Mouse (Mus musculus): ENCODE results near the gene Faap20.

Faap20 gene

DNA sequence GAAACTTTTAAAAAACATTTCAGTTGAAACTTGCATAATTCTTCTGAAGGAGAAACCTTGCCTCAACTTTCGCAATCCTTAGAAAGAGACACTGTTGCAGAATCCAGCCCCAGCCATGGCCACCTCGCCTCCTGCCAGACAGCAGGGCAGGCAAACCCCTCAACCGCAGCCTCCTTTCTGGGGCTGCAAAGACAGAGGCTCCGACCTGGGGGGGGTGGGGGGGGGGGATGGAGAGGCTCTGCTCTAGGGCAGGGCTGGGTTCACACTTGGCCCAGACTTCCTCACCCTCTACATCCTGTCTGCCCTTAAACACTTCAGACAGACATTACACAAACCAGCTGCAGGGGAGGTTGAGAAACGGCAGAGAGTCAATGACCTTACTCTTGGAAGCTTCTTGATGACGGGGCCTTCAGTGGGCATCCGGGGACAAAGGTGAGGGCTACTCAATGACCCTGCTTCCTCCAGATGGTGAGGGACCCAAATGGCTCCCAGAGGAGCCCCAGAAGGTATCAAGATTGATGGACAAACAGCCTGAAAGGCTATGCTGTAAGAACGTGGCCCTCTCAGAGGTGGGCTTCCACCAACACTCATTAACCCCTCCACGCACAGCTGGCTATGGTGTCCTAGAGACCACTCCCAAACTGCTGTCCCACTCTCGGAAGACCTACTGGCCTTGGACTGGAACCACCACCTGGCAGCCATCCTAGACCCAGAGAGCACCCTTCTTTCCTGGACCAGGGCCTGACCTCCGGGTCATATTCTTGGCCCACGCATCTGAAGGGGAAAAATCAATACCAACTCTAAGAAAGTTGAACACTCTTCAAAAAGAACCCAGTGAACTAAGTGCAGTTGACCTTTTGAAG lies 32.1 kb upstream of the Faap20 start:
- DNase-seq (ENCODE audit: low read depth, low spot score): peak; percentile 54
- no peaks in the 10 kb centered on the region for H3K27me3 ChIP-seq (ENCODE audit: control insufficient read depth, insufficient read depth, low read length, poor library complexity, severe bottlenecking)
- no peaks in the 10 kb centered on the region; the same call in 1 of the 2 replicates for H3K36me3 ChIP-seq (ENCODE audit: control insufficient read depth, insufficient read depth, low read length, poor library complexity, severe bottlenecking)

DNA sequence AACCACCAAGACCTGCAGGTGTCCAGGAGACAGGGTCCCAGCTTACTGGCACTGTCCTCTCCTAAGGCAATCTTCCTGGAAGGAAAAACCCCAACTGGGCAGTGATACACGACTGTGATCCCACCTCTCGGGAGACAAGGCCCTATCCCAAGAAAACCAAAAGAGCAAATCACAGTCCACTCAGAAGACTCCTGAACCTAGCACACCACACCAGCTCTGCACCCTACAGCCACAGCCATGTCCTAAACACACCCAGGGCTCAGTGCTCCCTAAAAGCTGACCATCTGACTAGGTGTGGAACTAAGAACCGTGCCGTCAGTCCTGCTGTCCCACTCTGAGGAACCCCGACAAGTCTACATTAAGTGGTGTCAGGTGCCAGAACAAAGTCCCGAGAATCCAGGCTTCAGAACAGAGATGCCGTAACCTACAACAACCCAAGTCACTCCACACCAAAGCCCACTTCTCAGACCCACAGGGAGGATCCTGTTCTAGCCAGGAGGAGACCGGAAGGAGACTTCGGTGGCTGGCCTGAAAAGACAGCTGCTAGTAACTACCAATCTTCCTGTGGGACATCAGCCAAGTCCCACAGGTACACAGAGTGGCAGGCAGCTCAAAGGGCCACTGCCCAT lies 31.4 kb upstream of the Faap20 start:
- Histone ChIP-seq H3K27me3 (ENCODE audit: control insufficient read depth, insufficient read depth, low read length, poor library complexity, severe bottlenecking) (no peaks in the 10 kb centered on the region), H3K36me3 (ENCODE audit: control insufficient read depth, insufficient read depth, low read length, poor library complexity, severe bottlenecking) (no peaks in the 10 kb centered on the region; the same call in 1 of the 2 replicates)
- DNase-seq (ENCODE audit: low read depth, low spot score): no peak

DNA sequence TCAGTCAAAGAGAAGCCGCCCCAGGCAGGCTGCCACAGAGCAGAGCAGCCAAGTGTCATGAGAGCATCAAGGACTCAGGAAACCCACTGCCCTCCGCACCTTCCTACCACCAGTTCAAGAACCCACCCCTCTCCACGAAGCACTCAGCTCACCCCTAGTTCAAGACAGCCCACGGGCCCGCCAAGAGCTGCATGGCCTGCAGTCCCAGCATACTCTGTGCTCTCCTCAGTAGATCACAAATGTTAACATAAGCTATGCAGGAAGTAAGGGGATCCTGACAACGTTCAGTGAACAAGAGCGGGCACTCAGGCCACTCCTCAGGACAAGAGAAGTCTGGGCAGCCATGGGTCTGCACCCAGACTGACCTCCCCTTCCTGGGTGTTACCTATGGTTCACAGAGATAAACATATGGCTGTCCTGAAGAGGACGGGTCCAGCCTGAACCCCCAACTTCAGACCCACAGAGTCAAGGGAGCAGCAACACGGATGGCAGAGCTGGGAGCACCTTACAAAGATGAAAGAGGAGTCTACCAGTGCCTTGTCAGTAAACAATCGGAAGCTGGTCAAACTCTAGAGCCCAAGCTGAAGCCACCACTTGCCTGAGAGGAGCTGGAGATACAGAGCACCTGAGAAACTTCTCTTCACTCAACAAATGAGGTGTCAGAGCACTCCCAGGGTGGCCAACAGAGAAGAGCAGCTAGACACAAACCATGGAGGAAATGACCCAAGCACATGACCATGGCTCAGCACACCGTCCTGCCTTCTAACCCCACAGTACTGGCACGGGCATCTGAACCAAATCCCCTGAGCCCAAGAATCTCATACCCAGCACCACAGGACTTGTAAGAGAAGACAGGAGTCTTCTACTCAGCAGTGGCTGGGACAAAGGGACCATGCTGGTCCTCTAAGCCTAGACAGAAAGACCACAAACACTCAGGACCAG lies 30.1 kb upstream of the Faap20 start:
- H3K27me3 ChIP-seq (ENCODE audit: control insufficient read depth, insufficient read depth, low read length, poor library complexity, severe bottlenecking): no peaks in the 10 kb centered on the region
- H3K36me3 ChIP-seq (ENCODE audit: control insufficient read depth, insufficient read depth, low read length, poor library complexity, severe bottlenecking): no peaks in the 10 kb centered on the region; the same call in 1 of the 2 replicates
- peak; percentile 38 for DNase-seq (ENCODE audit: low read depth, low spot score)

GRCm38 (mm10) chr4:155220213-155221100 lies 29.1 kb upstream of the Faap20 start:
- DNase-seq (ENCODE audit: low read depth, low spot score): no peak

GRCm38 (mm10) chr4:155221106-155221505 lies 28.5 kb upstream of the Faap20 start:
- Histone ChIP-seq H3K27me3 (ENCODE audit: control insufficient read depth, insufficient read depth, low read length, poor library complexity, severe bottlenecking) (no peaks in the 10 kb centered on the region), H3K36me3 (ENCODE audit: control insufficient read depth, insufficient read depth, low read length, poor library complexity, severe bottlenecking) (no peaks in the 10 kb centered on the region; the same call in 1 of the 2 replicates)
- no peak for DNase-seq (ENCODE audit: low read depth, low spot score)

More at GRCm38 (mm10) chr4:155220213-155221100, 29.1 kb upstream of the Faap20 start:
- Histone ChIP-seq H3K27me3 (ENCODE audit: control insufficient read depth, insufficient read depth, low read length, poor library complexity, severe bottlenecking) (no peaks in the 10 kb centered on the region), H3K36me3 (ENCODE audit: control insufficient read depth, insufficient read depth, low read length, poor library complexity, severe bottlenecking) (no peaks in the 10 kb centered on the region; the same call in 1 of the 2 replicates)

- Histone ChIP-seq H3K36me3 (ENCODE audit: control insufficient read depth, insufficient read depth, low read length, poor library complexity, severe bottlenecking) (no peaks in the 10 kb centered on the region; the same call in 1 of the 2 replicates), H3K27me3 (ENCODE audit: control insufficient read depth, insufficient read depth, low read length, poor library complexity, severe bottlenecking) (no peaks in the 10 kb centered on the region)
- DNase-seq (ENCODE audit: low read depth, low spot score): peak; percentile 68
Observed at GRCm38 (mm10) chr4:155221599-155222551, 27.7 kb upstream of the Faap20 start.

DNA sequence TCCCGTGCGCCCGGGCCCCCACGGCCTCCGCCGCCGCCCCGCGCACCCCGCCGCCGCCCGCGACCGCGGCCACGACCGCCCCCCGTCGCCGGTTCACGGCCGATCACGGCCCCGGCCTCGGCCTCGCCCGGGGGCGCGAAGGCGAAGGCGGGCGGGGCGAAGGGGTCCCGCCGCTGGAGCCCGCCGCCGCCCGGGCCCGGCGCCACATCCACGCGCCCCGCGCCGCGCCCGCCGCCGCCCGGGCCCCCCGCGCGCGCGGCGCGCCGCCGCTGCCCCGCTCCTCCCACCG lies 27.1 kb upstream of the Faap20 start, which contains the start of gene Ski:
Gene Ski (minus strand): TSS at position 41 of the 289 bp plus-strand sequence.
- no peaks in the 10 kb centered on the region; the same call in 1 of the 2 replicates for H3K36me3 ChIP-seq (ENCODE audit: control insufficient read depth, insufficient read depth, low read length, poor library complexity, severe bottlenecking)
- no peaks in the 10 kb centered on the region for H3K27me3 ChIP-seq (ENCODE audit: control insufficient read depth, insufficient read depth, low read length, poor library complexity, severe bottlenecking)
- no peak for DNase-seq (ENCODE audit: low read depth, low spot score)

DNA sequence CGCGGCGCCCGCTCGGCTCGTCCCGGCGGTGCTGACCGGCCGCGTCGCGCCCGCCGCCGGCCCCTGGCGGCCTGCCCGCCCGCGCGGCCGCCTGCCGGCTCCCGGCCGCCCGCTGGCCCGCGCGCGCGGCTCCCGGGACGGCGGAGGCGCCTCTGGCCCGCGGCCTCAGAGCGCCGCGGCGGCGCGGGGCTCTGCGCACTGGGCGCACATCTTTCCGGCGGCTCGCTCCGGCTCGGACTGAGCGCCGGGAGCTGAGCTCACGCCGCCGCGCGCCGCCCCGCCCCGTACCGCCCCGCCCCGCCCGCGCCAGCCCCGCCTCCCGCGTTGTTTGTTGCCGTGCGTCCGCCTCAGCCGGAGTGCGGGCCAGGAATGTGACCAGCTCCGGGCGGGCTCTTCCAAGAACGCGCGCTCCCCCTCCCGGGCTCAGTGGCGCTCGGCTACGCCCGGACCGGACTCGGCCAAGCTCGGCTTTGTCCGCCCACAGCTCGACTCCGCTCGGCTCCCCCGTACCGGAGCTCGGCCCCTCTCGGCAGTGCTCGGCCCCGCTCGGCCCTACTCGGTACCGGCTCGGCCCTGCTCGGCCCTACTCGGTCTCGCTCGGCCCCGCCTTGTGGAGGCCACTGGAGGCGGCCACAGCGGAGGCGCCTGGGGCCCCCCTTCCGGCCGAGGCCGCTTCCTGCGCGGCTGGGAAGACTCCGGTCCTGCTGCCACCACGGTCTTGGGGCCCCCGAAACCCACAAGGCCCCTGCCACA lies 26.6 kb upstream of the Faap20 start:
- peak; percentile 98 for DNase-seq (ENCODE audit: low read depth, low spot score)
- H3K27me3 ChIP-seq (ENCODE audit: control insufficient read depth, insufficient read depth, low read length, poor library complexity, severe bottlenecking): no peaks in the 10 kb centered on the region
- no peaks in the 10 kb centered on the region; the same call in 1 of the 2 replicates for H3K36me3 ChIP-seq (ENCODE audit: control insufficient read depth, insufficient read depth, low read length, poor library complexity, severe bottlenecking)

GRCm38 (mm10) chr4:155223594-155224528 lies 25.7 kb upstream of the Faap20 start:
- Histone ChIP-seq H3K27me3 (ENCODE audit: control insufficient read depth, insufficient read depth, low read length, poor library complexity, severe bottlenecking) (no peaks in the 10 kb centered on the region), H3K36me3 (ENCODE audit: control insufficient read depth, insufficient read depth, low read length, poor library complexity, severe bottlenecking) (no peaks in the 10 kb centered on the region)
- no peak for DNase-seq (ENCODE audit: low read depth, low spot score)

DNA sequence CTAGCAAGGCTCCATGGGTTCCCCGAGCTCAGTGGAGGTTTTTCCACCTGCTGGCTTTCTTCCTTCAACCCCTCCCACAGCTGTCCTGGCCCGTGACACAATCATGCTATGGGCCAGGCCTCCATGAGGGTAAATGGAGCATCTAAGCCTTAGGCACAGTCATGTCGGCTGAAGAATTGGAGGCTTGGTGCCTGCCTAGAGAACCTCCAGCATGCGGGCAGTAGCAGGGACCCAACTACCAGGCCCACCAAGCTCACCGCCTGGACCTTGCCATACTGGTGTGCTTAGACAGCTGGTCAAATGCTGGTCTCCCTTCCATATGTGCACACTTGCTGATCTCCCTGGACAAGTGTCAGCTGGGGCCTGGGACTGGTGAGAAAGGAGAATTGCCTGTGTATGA lies 23.7 kb upstream of the Faap20 start:
- H3K36me3 ChIP-seq (ENCODE audit: control insufficient read depth, insufficient read depth, low read length, poor library complexity, severe bottlenecking): no peaks in the 10 kb centered on the region
- DNase-seq (ENCODE audit: low read depth, low spot score): no peak
- H3K27me3 ChIP-seq (ENCODE audit: control insufficient read depth, insufficient read depth, low read length, poor library complexity, severe bottlenecking): no peaks in the 10 kb centered on the region

DNA sequence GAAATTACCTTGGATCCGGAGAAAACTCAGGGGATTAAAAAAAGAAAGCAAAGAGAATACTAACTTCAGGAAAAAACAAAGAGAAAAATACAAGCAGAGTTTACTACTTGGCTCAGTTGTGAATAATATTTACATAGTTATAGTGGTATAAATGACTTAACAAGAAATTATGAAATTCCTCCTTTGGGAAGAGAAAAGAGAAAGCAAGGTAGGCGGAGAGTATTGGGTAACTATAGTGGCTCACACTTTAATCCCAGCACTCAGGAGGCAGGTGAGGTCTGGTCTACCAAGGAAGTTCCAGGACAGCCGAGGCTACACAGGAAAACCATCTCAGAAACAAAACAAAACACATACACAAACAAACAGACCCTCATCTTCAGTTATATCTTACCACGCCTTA lies 21.6 kb upstream of the Faap20 start:
- Histone ChIP-seq H3K27me3 (ENCODE audit: control insufficient read depth, insufficient read depth, low read length, poor library complexity, severe bottlenecking) (no peaks in the 10 kb centered on the region), H3K36me3 (ENCODE audit: control insufficient read depth, insufficient read depth, low read length, poor library complexity, severe bottlenecking) (no peaks in the 10 kb centered on the region)
- no peak for DNase-seq (ENCODE audit: low read depth, low spot score)

GRCm38 (mm10) chr4:155228461-155228860 lies 21.1 kb upstream of the Faap20 start:
- DNase-seq (ENCODE audit: low read depth, low spot score): no peak
- Histone ChIP-seq H3K27me3 (ENCODE audit: control insufficient read depth, insufficient read depth, low read length, poor library complexity, severe bottlenecking) (no peaks in the 10 kb centered on the region), H3K36me3 (ENCODE audit: control insufficient read depth, insufficient read depth, low read length, poor library complexity, severe bottlenecking) (no peaks in the 10 kb centered on the region)
